In genomic region chr19:4216041-4216685, GRCm38 (mm10) we compare ENCODE assay signal across 9 mouse cellular contexts. TPM values are rescaled to one million over a fixed set of nuclear protein-coding genes. Genes with fewer than 3 reads are reported as not detected.
DNase-seq lines count a peak whose midpoint lies in the region; ATAC-seq and TF ChIP-seq lines count a peak whose summit lies in the region.
"Had no signal": no experiment of that assay in that cellular context is flagged by ENCODE, and none has a peak within 500 bp of the region (broad histone marks: within the 10 kb centered on the region; RNA-seq: fewer than 3 reads in every experiment).

No protein-coding gene starts in this region.

- H3K4me3 ChIP-seq in heart, postnatal 0 days (ENCODE audit: low read depth, low read length): peak overlapping the region; percentile 9; the same call in 1 of the 2 replicates
- peak overlapping the region; percentile 92 for H3K4me3 ChIP-seq in limb, embryonic 13.5 days

- H3K4me2 ChIP-seq in heart, postnatal 0 days (ENCODE audit: low read depth, low read length): peak overlapping the region; percentile 87
- peak overlapping the region; percentile 88 for H3K4me2 ChIP-seq in limb, embryonic 13.5 days (replicated peaks)

- intact Hi-C loops in heart, postnatal 25 days (cut with DNase I): no loop called here

- peaks cover 42% of the 10 kb centered on the region for H3K27me3 ChIP-seq in heart, postnatal 0 days (ENCODE audit: control insufficient read depth, insufficient read depth, low read length)
- H3K27me3 ChIP-seq in limb, embryonic 13.5 days: peaks cover 6% of the 10 kb centered on the region; the same call in 1 of the 2 replicates

- no peak overlapping the region for H3K9ac ChIP-seq in heart, postnatal 0 days (replicated peaks; ENCODE audit: low read depth, low read length)
- peak overlapping the region; percentile 57 for H3K9ac ChIP-seq in limb, embryonic 13.5 days

- DNase-seq in heart, adult 18-20 months: peak; percentile 56 to 67
- DNase-seq in heart, postnatal 25 days (ENCODE audit: low spot score): no peak
- DNase-seq in brain, adult 2 months (ENCODE audit: low read depth, low spot score): peak; percentile 82
- peak; percentile 74 for DNase-seq in heart, postnatal 0 days (ENCODE audit: low spot score)
- DNase-seq in neural tube, embryonic 10.5 days (ENCODE audit: extremely low spot score, low spot score): peak; percentile 54
- DNase-seq in layer of hippocampus, postnatal 14 days (ENCODE audit: low spot score in 2 of 2): no peak
- no peak for DNase-seq in spleen, postnatal 4 days (ENCODE audit: low spot score in 2 of 2)

- 12% methylated on average over 14 of the region's 14 CpGs for WGBS in heart, postnatal 0 days
- WGBS in limb, embryonic 13.5 days: 11% methylated on average over 14 of the region's 14 CpGs

- H3K4me1 ChIP-seq in heart, postnatal 0 days (ENCODE audit: control insufficient read depth, insufficient read depth): peaks cover 28% of the 10 kb centered on the region
- peaks cover 82% of the 10 kb centered on the region for H3K4me1 ChIP-seq in limb, embryonic 13.5 days

- H3K36me3 ChIP-seq in heart, postnatal 0 days (replicated peaks; ENCODE audit: control insufficient read depth, insufficient read depth, low read length): no peaks in the 10 kb centered on the region
- peaks cover 9% of the 10 kb centered on the region; the same call in 1 of the 2 replicates for H3K36me3 ChIP-seq in limb, embryonic 13.5 days

- H3K27ac ChIP-seq in heart, postnatal 0 days (ENCODE audit: low read depth): peak overlapping the region; percentile 40; the same call in 1 of the 2 replicates
- H3K27ac ChIP-seq in limb, embryonic 13.5 days: peak overlapping the region; percentile 58

- ATAC-seq in heart, postnatal 0 days (ENCODE audit: insufficient read depth, low read depth): peak; percentile 45
- ATAC-seq in limb, embryonic 13.5 days (ENCODE audit: low FRiP score, low read depth): no peak

- TF ChIP-seq CTCF in heart, postnatal 0 days (IDR thresholded peaks at IDR 0.05; ENCODE audit: low read depth): peak; percentile 50

- no peak for TF ChIP-seq EP300 in heart, postnatal 0 days (IDR thresholded peaks at IDR 0.05; ENCODE audit: low read depth)

- no peaks in the 10 kb centered on the region for H3K9me3 ChIP-seq in heart, postnatal 0 days (replicated peaks; ENCODE audit: control insufficient read depth, low read length)
- no peaks in the 10 kb centered on the region for H3K9me3 ChIP-seq in limb, embryonic 13.5 days

RNA-seq across cellular contexts. Expression of gene AC109138.7, which starts 2.0 kb away (rescaled TPM):
- total RNA-seq in heart, adult 18-20 months (2021): not detected
- not detected for total RNA-seq in heart, postnatal 25 days (2021)
- total RNA-seq in heart, postnatal 0 days (2014; rRNA removed; ENCODE audit: low replicate concordance): not detected in 2 replicates
- not detected in 2 replicates for polyA plus RNA-seq in heart, postnatal 0 days (2015; fragmentation: Nextera tagmentation; extraction: Ambion mirVana)
- not detected in 2 replicates for polyA plus RNA-seq in limb, embryonic 13.5 days (2015; fragmentation: Nextera tagmentation; extraction: Ambion mirVana)
- total RNA-seq in layer of hippocampus, postnatal 14 days (2021): not detected
- polyA plus RNA-seq: liver, embryonic 16.5 days had no signal

RNA-seq across cellular contexts. Expression of gene Clcf1, which starts 2.1 kb away (rescaled TPM):
- total RNA-seq in heart, adult 18-20 months (2021): 1 to 10 TPM; 1.2 to 2.3 TPM
- 1 to 10 TPM in 1 of 2 experiments, under 1 TPM in 1; 0.94 to 2.0 TPM for total RNA-seq in heart, postnatal 25 days (2021)
- total RNA-seq in heart, postnatal 0 days (2014; rRNA removed; ENCODE audit: low replicate concordance): 3.4 and 14.7 TPM in 2 replicates
- 0.67 and 0.91 TPM in 2 replicates for polyA plus RNA-seq in heart, postnatal 0 days (2015; fragmentation: Nextera tagmentation; extraction: Ambion mirVana)
- 9.0 and 10.0 TPM in 2 replicates for polyA plus RNA-seq in limb, embryonic 13.5 days (2015; fragmentation: Nextera tagmentation; extraction: Ambion mirVana)
- under 1 TPM; 0.88 to 0.90 TPM for total RNA-seq in layer of hippocampus, postnatal 14 days (2021)

RNA-seq across cellular contexts. Expression of gene Rad9a, which starts 14.7 kb away (rescaled TPM):
- 1 to 10 TPM; 4.5 to 4.8 TPM for total RNA-seq in heart, adult 18-20 months (2021)
- total RNA-seq in heart, postnatal 25 days (2021): 1 to 10 TPM; 5.3 to 5.8 TPM
- 9.5 and 12.3 TPM in 2 replicates for total RNA-seq in heart, postnatal 0 days (2014; rRNA removed; ENCODE audit: low replicate concordance)
- polyA plus RNA-seq in heart, postnatal 0 days (2015; fragmentation: Nextera tagmentation; extraction: Ambion mirVana): 9.5 and 9.7 TPM in 2 replicates
- polyA plus RNA-seq in limb, embryonic 13.5 days (2015; fragmentation: Nextera tagmentation; extraction: Ambion mirVana): 36.2 and 38.1 TPM in 2 replicates
- 1 to 10 TPM; 6.6 to 6.7 TPM for total RNA-seq in layer of hippocampus, postnatal 14 days (2021)

RNA-seq across cellular contexts. Expression of gene Pold4, which starts 15.5 kb away (rescaled TPM):
- total RNA-seq in heart, adult 18-20 months (2021): 10 to 100 TPM in 1 of 2 experiments, 1 to 10 TPM in 1; 9.1 to 19.9 TPM
- 10 to 100 TPM in 1 of 2 experiments, 1 to 10 TPM in 1; 9.7 to 11.1 TPM for total RNA-seq in heart, postnatal 25 days (2021)
- 18.6 and 30.8 TPM in 2 replicates for total RNA-seq in heart, postnatal 0 days (2014; rRNA removed; ENCODE audit: low replicate concordance)
- 23.0 and 27.9 TPM in 2 replicates for polyA plus RNA-seq in heart, postnatal 0 days (2015; fragmentation: Nextera tagmentation; extraction: Ambion mirVana)
- polyA plus RNA-seq in limb, embryonic 13.5 days (2015; fragmentation: Nextera tagmentation; extraction: Ambion mirVana): 17.6 and 21.4 TPM in 2 replicates
- total RNA-seq in layer of hippocampus, postnatal 14 days (2021): 10 to 100 TPM; 11.9 to 13.5 TPM

RNA-seq across cellular contexts. Expression of gene Ppp1ca, which starts 24.3 kb away (rescaled TPM):
- total RNA-seq in heart, adult 18-20 months (2021): 100 to 1,000 TPM; 293 to 299 TPM
- total RNA-seq in heart, postnatal 25 days (2021): 100 to 1,000 TPM; 337 TPM
- 808 and 961 TPM in 2 replicates for total RNA-seq in heart, postnatal 0 days (2014; rRNA removed; ENCODE audit: low replicate concordance)
- polyA plus RNA-seq in heart, postnatal 0 days (2015; fragmentation: Nextera tagmentation; extraction: Ambion mirVana): 738 and 763 TPM in 2 replicates
- 817 and 858 TPM in 2 replicates for polyA plus RNA-seq in limb, embryonic 13.5 days (2015; fragmentation: Nextera tagmentation; extraction: Ambion mirVana)
- total RNA-seq in layer of hippocampus, postnatal 14 days (2021): 100 to 1,000 TPM; 281 TPM

Comparison
In these comparisons a context has a peak if more than half of its experiments do, and no peak if none do; other contexts are left out.
1. DNase-seq: peak in heart, adult 18-20 months (2 of 2), brain, adult 2 months (single experiment), heart, postnatal 0 days (single experiment) and neural tube, embryonic 10.5 days (single experiment); none in heart, postnatal 25 days (single experiment), layer of hippocampus, postnatal 14 days (0 of 2) and spleen, postnatal 4 days (0 of 2).